Mouse (Mus musculus): Measurements from ENCODE around the gene Ranbp10.

DNA sequence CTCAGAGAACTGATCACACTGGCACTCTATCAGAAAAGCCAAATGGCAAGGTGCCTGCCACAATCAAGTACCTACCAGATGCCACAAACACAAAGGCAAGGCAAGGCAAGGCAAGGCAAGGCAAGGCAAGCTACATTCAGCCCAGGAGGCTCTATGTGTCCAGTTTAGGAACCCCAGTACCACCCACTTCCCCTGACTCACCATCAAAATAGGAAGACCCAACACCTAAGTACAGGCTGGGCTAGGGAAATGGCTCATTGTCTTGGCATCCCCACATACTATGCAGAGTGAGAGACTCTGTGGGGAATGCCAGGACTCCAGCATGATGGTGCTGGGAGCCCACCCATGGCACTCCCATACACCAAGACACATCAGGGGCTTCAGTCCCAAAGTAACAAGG, 37.5 kb downstream of the Ranbp10 start:
- TF ChIP-seq CTCF (IDR thresholded peaks at IDR 0.05) (no peak), EP300 (IDR thresholded peaks at IDR 0.05) (no peak)
